ENCODE assay signal across 9 mouse cellular contexts in the genomic region with DNA sequence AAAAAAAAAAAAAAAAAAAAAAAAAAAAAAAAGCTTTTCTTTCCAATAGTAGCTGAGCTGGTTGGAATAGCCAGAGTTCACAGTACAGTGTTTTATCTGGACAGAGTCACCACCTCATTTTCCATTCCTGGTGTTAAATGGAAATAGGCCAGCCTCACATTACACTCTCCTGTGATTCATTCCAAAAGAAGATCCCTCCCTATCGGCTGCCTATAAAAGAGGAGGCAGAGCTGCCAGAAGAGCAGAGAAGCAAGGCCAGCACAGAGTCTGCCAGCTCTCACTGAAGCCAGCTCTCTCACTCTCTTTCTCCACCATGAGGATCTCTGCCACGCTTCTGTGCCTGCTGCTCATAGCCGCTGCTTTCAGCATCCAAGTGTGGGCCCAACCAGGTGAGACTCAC. TPM values are rescaled to one million over a fixed set of nuclear protein-coding genes. Genes with fewer than 3 reads are reported as not detected.
DNase-seq lines count a peak whose midpoint lies in the region; ATAC-seq and TF ChIP-seq lines count a peak whose summit lies in the region.
"Had no signal": no experiment of that assay in that cellular context is flagged by ENCODE, and none has a peak within 500 bp of the region (broad histone marks: within the 10 kb centered on the region; RNA-seq: fewer than 3 reads in every experiment).

A gene (plus strand): TSS at position 242 of the 400 bp plus-strand sequence.

- WGBS in kidney, embryonic 15.5 days = 73% methylated on average over 3 of the region's 3 CpGs
- WGBS in lung, embryonic 15.5 days = 59% methylated on average over 3 of the region's 3 CpGs
- WGBS in intestine, postnatal 0 days = 70% methylated on average over 3 of the region's 3 CpGs

- no peak within 1 kb of the TSS for H3K9ac ChIP-seq in kidney, embryonic 15.5 days
- no peak within 1 kb of the TSS for H3K9ac ChIP-seq in lung, embryonic 15.5 days
- H3K9ac ChIP-seq in intestine, postnatal 0 days (ENCODE audit: low read depth, low read length) = no peak within 1 kb of the TSS

- no peaks in the 10 kb centered on the region for H3K4me1 ChIP-seq in kidney, embryonic 15.5 days
- H3K4me1 ChIP-seq in lung, embryonic 15.5 days = no peaks in the 10 kb centered on the region
- H3K4me1 ChIP-seq in intestine, postnatal 0 days (replicated peaks; ENCODE audit: control insufficient read depth, insufficient read depth, low read length) = no peaks in the 10 kb centered on the region

- DNase-seq in kidney, postnatal 36 days = no peak
- peak; percentile 79 for DNase-seq in adipocyte (ENCODE audit: low spot score)
- DNase-seq in gastrocnemius, adult 18-20 months (ENCODE audit: low spot score) = peak; percentile 69
- no peak for DNase-seq in left cerebral cortex, adult 18-20 months (ENCODE audit: low spot score in 2 of 2)

- ATAC-seq in kidney, embryonic 15.5 days (replicated peaks; ENCODE audit: low FRiP score) = no peak
- ATAC-seq in lung, embryonic 15.5 days (ENCODE audit: borderline replicate concordance, extremely low read depth, low FRiP score, low TSS enrichment) = peak; percentile 70; the same call in 1 of the 2 replicates
- ATAC-seq in intestine, postnatal 0 days = no peak
- ATAC-seq in erythroblast, adult 5-6 weeks (replicated peaks; ENCODE audit: low FRiP score, poor library complexity, severe bottlenecking) = no peak

- no peaks in the 10 kb centered on the region for H3K9me3 ChIP-seq in kidney, embryonic 15.5 days (replicated peaks)
- no peaks in the 10 kb centered on the region for H3K9me3 ChIP-seq in lung, embryonic 15.5 days
- H3K9me3 ChIP-seq in intestine, postnatal 0 days (ENCODE audit: control insufficient read depth) = no peaks in the 10 kb centered on the region

- no peak for TF ChIP-seq CTCF in intestine, postnatal 0 days (IDR thresholded peaks at IDR 0.05; ENCODE audit: low read depth)

- no peak within 1 kb of the TSS for H3K4me2 ChIP-seq in kidney, embryonic 15.5 days
- peak within 1 kb of the TSS; percentile 14; the same call in 1 of the 2 replicates for H3K4me2 ChIP-seq in lung, embryonic 15.5 days
- no peak within 1 kb of the TSS for H3K4me2 ChIP-seq in intestine, postnatal 0 days (replicated peaks; ENCODE audit: low read depth)

- peak within 1 kb of the TSS; percentile 56 for H3K27ac ChIP-seq in kidney, embryonic 15.5 days
- H3K27ac ChIP-seq in lung, embryonic 15.5 days = peak within 1 kb of the TSS; percentile 33; the same call in 1 of the 2 replicates
- no peak within 1 kb of the TSS for H3K27ac ChIP-seq in intestine, postnatal 0 days (ENCODE audit: low read depth, low read length)

- no peak within 1 kb of the TSS for H3K4me3 ChIP-seq in kidney, embryonic 15.5 days (replicated peaks)
- no peak within 1 kb of the TSS for H3K4me3 ChIP-seq in lung, embryonic 15.5 days
- H3K4me3 ChIP-seq in intestine, postnatal 0 days (ENCODE audit: low read depth, low read length) = no peak within 1 kb of the TSS

- no peaks in the 10 kb centered on the region for H3K27me3 ChIP-seq in kidney, embryonic 15.5 days
- H3K27me3 ChIP-seq in lung, embryonic 15.5 days = no peaks in the 10 kb centered on the region
- H3K27me3 ChIP-seq in intestine, postnatal 0 days (replicated peaks; ENCODE audit: control insufficient read depth, insufficient read depth, low read length) = no peaks in the 10 kb centered on the region

- H3K36me3 ChIP-seq in kidney, embryonic 15.5 days = no peaks in the 10 kb centered on the region
- no peaks in the 10 kb centered on the region for H3K36me3 ChIP-seq in lung, embryonic 15.5 days
- no peaks in the 10 kb centered on the region for H3K36me3 ChIP-seq in intestine, postnatal 0 days (ENCODE audit: control insufficient read depth, insufficient read depth)

RNA-seq across cellular contexts. Expression of the gene that starts here (rescaled TPM):
- 0.93 TPM in 2 replicates for polyA plus RNA-seq in kidney, embryonic 15.5 days (2015; fragmentation: Nextera tagmentation; extraction: Ambion mirVana)
- total RNA-seq in gastrocnemius, adult 18-20 months (2021) = 1 to 10 TPM in 1 of 2 experiments, not detected in 1; 1.2 TPM
- polyA plus RNA-seq in lung, embryonic 15.5 days (2015; fragmentation: Nextera tagmentation; extraction: Ambion mirVana) = 15.1 and 16.1 TPM in 2 replicates
- polyA plus RNA-seq in intestine, postnatal 0 days (2015; fragmentation: Nextera tagmentation; extraction: Ambion mirVana) = 2.4 and 2.6 TPM in 2 replicates
- total RNA-seq in erythroblast, adult 5-6 weeks (2015; ENCODE audit: low replicate concordance) = not detected in 2 replicates
- not detected in 2 replicates for total RNA-seq in erythroblast, adult 5-6 weeks (2017; ENCODE audit: low replicate concordance)
- total RNA-seq in left cerebral cortex, adult 18-20 months (2021) = not detected
- polyA plus RNA-seq: spleen, adult 2 months had no signal

Comparison
In these comparisons a context has a peak if more than half of its experiments do, and no peak if none do; other contexts are left out.
1. DNase-seq: peak in adipocyte (single experiment) and gastrocnemius, adult 18-20 months (single experiment); none in kidney, postnatal 36 days (0 of 2) and left cerebral cortex, adult 18-20 months (0 of 2).